Mouse (Mus musculus): ENCODE results near the gene Stard13. TPM values are rescaled to one million over a fixed set of nuclear protein-coding genes. Genes with fewer than 3 reads are reported as not detected.
A peak's percentile ranks its signal among the peaks of the same experiment; 100 is the strongest.

Gene Stard13
- polyA plus RNA-seq, 1 experiment from 2014 or later, result 17.8 TPM

- H3K4me3 ChIP-seq (replicated peaks), result no peak overlapping the region
- no peak overlapping the region for H3K9ac ChIP-seq
- WGBS, result 79% methylated on average over 2 of the region's 2 CpGs
- H3K4me2 ChIP-seq, result no peak overlapping the region
- no peaks in the 10 kb centered on the region for H3K27me3 ChIP-seq (replicated peaks)
- 0 out of 2 replicates have a peak, but pooled peaks cover 4% of the 10 kb centered on the region for H3K4me1 ChIP-seq
- ATAC-seq (ENCODE audit: insufficient read depth, low FRiP score, low read depth), result no peak
- H3K27ac ChIP-seq, result 0 out of 2 replicates have a peak overlapping the region, but pooled peaks have one; percentile 66
- H3K36me3 ChIP-seq, result no peaks in the 10 kb centered on the region
- H3K9me3 ChIP-seq, result no peaks in the 10 kb centered on the region
These were observed 14.4 kb upstream of the Stard13 start for GRCm38 (mm10) chr5:151248084-151248483.

- 27% methylated on average over 11 of the region's 11 CpGs for WGBS
- H3K27me3 ChIP-seq (replicated peaks), result no peaks in the 10 kb centered on the region
- H3K4me1 ChIP-seq, result 0 out of 2 replicates have a peak, but pooled peaks cover 4% of the 10 kb centered on the region
- peak; percentile 50 for ATAC-seq (ENCODE audit: insufficient read depth, low FRiP score, low read depth)
- H3K4me3 ChIP-seq (replicated peaks), result no peak overlapping the region
- peak overlapping the region; percentile 66 for H3K27ac ChIP-seq
- H3K9me3 ChIP-seq, result no peaks in the 10 kb centered on the region
- H3K9ac ChIP-seq, result no peak overlapping the region
- no peak overlapping the region for H3K4me2 ChIP-seq
- no peaks in the 10 kb centered on the region for H3K36me3 ChIP-seq
These were observed 13.7 kb upstream of the Stard13 start for GRCm38 (mm10) chr5:151247115-151247875.

- peak; percentile 47; the same call in 1 of the 2 replicates for ATAC-seq (ENCODE audit: insufficient read depth, low FRiP score, low read depth)
- WGBS, result 81% methylated on average over 2 of the region's 2 CpGs
- Histone ChIP-seq H3K27me3 (replicated peaks) (no peaks in the 10 kb centered on the region), H3K27ac (no peak overlapping the region), H3K9ac (no peak overlapping the region), H3K4me2 (no peak overlapping the region), H3K36me3 (no peaks in the 10 kb centered on the region), H3K9me3 (no peaks in the 10 kb centered on the region), H3K4me3 (replicated peaks) (no peak overlapping the region), H3K4me1 (0 out of 2 replicates have a peak, but pooled peaks cover 4% of the 10 kb centered on the region)
These were observed 12.7 kb upstream of the Stard13 start for GRCm38 (mm10) chr5:151246287-151246686.

GRCm38 (mm10) chr5:151245571-151245970, 11.9 kb upstream of the Stard13 start:
- Histone ChIP-seq H3K4me3 (replicated peaks) (no peak overlapping the region), H3K4me2 (no peak overlapping the region), H3K9ac (no peak overlapping the region), H3K9me3 (no peaks in the 10 kb centered on the region), H3K27ac (no peak overlapping the region), H3K36me3 (no peaks in the 10 kb centered on the region), H3K27me3 (replicated peaks) (no peaks in the 10 kb centered on the region), H3K4me1 (0 out of 2 replicates have a peak, but pooled peaks cover 4% of the 10 kb centered on the region)
- ATAC-seq (ENCODE audit: insufficient read depth, low FRiP score, low read depth), result no peak
- 74% methylated on average over 5 of the region's 5 CpGs for WGBS

- H3K4me1 ChIP-seq, result 0 out of 2 replicates have a peak, but pooled peaks cover 2% of the 10 kb centered on the region
- no peaks in the 10 kb centered on the region for H3K36me3 ChIP-seq
- H3K9me3 ChIP-seq, result no peaks in the 10 kb centered on the region
- no peak overlapping the region for H3K4me3 ChIP-seq (replicated peaks)
- no peak overlapping the region for H3K27ac ChIP-seq
- WGBS, result 64% methylated on average over 9 of the region's 9 CpGs
- H3K27me3 ChIP-seq (replicated peaks), result no peaks in the 10 kb centered on the region
- H3K4me2 ChIP-seq, result no peak overlapping the region
- ATAC-seq (ENCODE audit: insufficient read depth, low FRiP score, low read depth), result no peak
- no peak overlapping the region for H3K9ac ChIP-seq
These were observed 5.1 kb upstream of the Stard13 start for GRCm38 (mm10) chr5:151238730-151239129.

- H3K9ac ChIP-seq, result no peak overlapping the region
- no peak for ATAC-seq (ENCODE audit: insufficient read depth, low FRiP score, low read depth)
- H3K4me1 ChIP-seq, result 0 out of 2 replicates have a peak, but pooled peaks cover 8% of the 10 kb centered on the region
- no peaks in the 10 kb centered on the region for H3K27me3 ChIP-seq (replicated peaks)
- no peak overlapping the region for H3K4me2 ChIP-seq
- 79% methylated on average over 5 of the region's 5 CpGs for WGBS
- no peak overlapping the region for H3K27ac ChIP-seq
- no peak overlapping the region for H3K4me3 ChIP-seq (replicated peaks)
- no peaks in the 10 kb centered on the region for H3K9me3 ChIP-seq
- H3K36me3 ChIP-seq, result no peaks in the 10 kb centered on the region
These were observed 2.8 kb upstream of the Stard13 start for GRCm38 (mm10) chr5:151236411-151236810.

- 0 out of 2 replicates have a peak overlapping the region, but pooled peaks have one; percentile 33 for H3K27ac ChIP-seq
- no peak for ATAC-seq (ENCODE audit: insufficient read depth, low FRiP score, low read depth)
- H3K4me3 ChIP-seq (replicated peaks), result peak overlapping the region; percentile 61
- H3K4me1 ChIP-seq, result 0 out of 2 replicates have a peak, but pooled peaks cover 8% of the 10 kb centered on the region
- H3K36me3 ChIP-seq, result no peaks in the 10 kb centered on the region
- H3K9me3 ChIP-seq, result no peaks in the 10 kb centered on the region
- H3K9ac ChIP-seq, result peak overlapping the region; percentile 71; the same call in 1 of the 2 replicates
- 29% methylated on average over 12 of the region's 13 CpGs for WGBS
- no peaks in the 10 kb centered on the region for H3K27me3 ChIP-seq (replicated peaks)
- peak overlapping the region; percentile 99 for H3K4me2 ChIP-seq
These were observed 898 bp downstream of the Stard13 start for GRCm38 (mm10) chr5:151232576-151233299.

- Histone ChIP-seq H3K9me3 (no peaks in the 10 kb centered on the region), H3K4me2 (0 out of 2 replicates have a peak overlapping the region, but pooled peaks have one; percentile 23), H3K9ac (no peak overlapping the region), H3K36me3 (no peaks in the 10 kb centered on the region), H3K27me3 (replicated peaks) (no peaks in the 10 kb centered on the region), H3K27ac (no peak overlapping the region), H3K4me3 (replicated peaks) (no peak overlapping the region), H3K4me1 (0 out of 2 replicates have a peak, but pooled peaks cover 8% of the 10 kb centered on the region)
- ATAC-seq (ENCODE audit: insufficient read depth, low FRiP score, low read depth), result no peak
- WGBS, result 85% methylated on average over 7 of the region's 7 CpGs
These were observed 1.8 kb downstream of the Stard13 start for GRCm38 (mm10) chr5:151231861-151232260.

GRCm38 (mm10) chr5:151231411-151231810, 2.2 kb downstream of the Stard13 start:
- no peaks in the 10 kb centered on the region for H3K9me3 ChIP-seq
- no peak for ATAC-seq (ENCODE audit: insufficient read depth, low FRiP score, low read depth)
- no peaks in the 10 kb centered on the region for H3K36me3 ChIP-seq
- H3K27ac ChIP-seq, result no peak overlapping the region
- H3K4me2 ChIP-seq, result no peak overlapping the region
- WGBS, result 71% methylated on average over 4 of the region's 4 CpGs
- 0 out of 2 replicates have a peak, but pooled peaks cover 8% of the 10 kb centered on the region for H3K4me1 ChIP-seq
- H3K9ac ChIP-seq, result no peak overlapping the region
- no peaks in the 10 kb centered on the region for H3K27me3 ChIP-seq (replicated peaks)
- H3K4me3 ChIP-seq (replicated peaks), result no peak overlapping the region

GRCm38 (mm10) chr5:151230427-151230826, 3.2 kb downstream of the Stard13 start:
- Histone ChIP-seq H3K9me3 (no peaks in the 10 kb centered on the region), H3K27me3 (replicated peaks) (no peaks in the 10 kb centered on the region), H3K4me2 (no peak overlapping the region), H3K4me3 (replicated peaks) (no peak overlapping the region), H3K36me3 (no peaks in the 10 kb centered on the region), H3K4me1 (0 out of 2 replicates have a peak, but pooled peaks cover 8% of the 10 kb centered on the region), H3K27ac (no peak overlapping the region), H3K9ac (no peak overlapping the region)
- WGBS, result 90% methylated on average over 4 of the region's 4 CpGs
- no peak for ATAC-seq (ENCODE audit: insufficient read depth, low FRiP score, low read depth)

GRCm38 (mm10) chr5:151228367-151229005, 5.2 kb downstream of the Stard13 start:
- H3K9ac ChIP-seq, result no peak overlapping the region
- no peaks in the 10 kb centered on the region for H3K9me3 ChIP-seq
- H3K4me1 ChIP-seq, result 0 out of 2 replicates have a peak, but pooled peaks cover 4% of the 10 kb centered on the region
- no peak for ATAC-seq (ENCODE audit: insufficient read depth, low FRiP score, low read depth)
- H3K27me3 ChIP-seq (replicated peaks), result no peaks in the 10 kb centered on the region
- H3K27ac ChIP-seq, result no peak overlapping the region
- no peaks in the 10 kb centered on the region for H3K36me3 ChIP-seq
- H3K4me3 ChIP-seq (replicated peaks), result no peak overlapping the region
- no peak overlapping the region for H3K4me2 ChIP-seq
- WGBS, result 78% methylated on average over 13 of the region's 13 CpGs

Measured in stomach, embryonic 15.5 days (tissue).